ENCODE assay signal across 26 mouse cellular contexts in genomic region chr9:51165312-51166180, GRCm38 (mm10). TPM values are rescaled to one million over a fixed set of nuclear protein-coding genes. Genes with fewer than 3 reads are reported as not detected.
DNase-seq lines count a peak whose midpoint lies in the region; ATAC-seq and TF ChIP-seq lines count a peak whose summit lies in the region.
"Had no signal": no experiment of that assay in that cellular context is flagged by ENCODE, and none has a peak within 500 bp of the region (broad histone marks: within the 10 kb centered on the region; RNA-seq: fewer than 3 reads in every experiment).

Gm32742 (minus strand) TSS chr9:51165517.

- DNase-seq in stomach, postnatal 0 days (ENCODE audit: low spot score): no peak
- peak; percentile 56 for DNase-seq in brain, embryonic 14.5 days (ENCODE audit: low read depth)
- DNase-seq in layer of hippocampus, adult 2 months (ENCODE audit: low spot score in 2 of 2): no peak
- DNase-seq: adrenal gland, postnatal 10 days; cerebellum, adult 11 months; gastrocnemius, postnatal 36 days; kidney, postnatal 36 days; lung, postnatal 14 days; right cerebral cortex, postnatal 25 days had no signal

- no peak for TF ChIP-seq EP300 in stomach, postnatal 0 days (optimal IDR thresholded peaks at IDR 0.05)

- H3K36me3 ChIP-seq in heart, embryonic 15.5 days: no peaks in the 10 kb centered on the region
- no peaks in the 10 kb centered on the region for H3K36me3 ChIP-seq in heart, embryonic 11.5 days (ENCODE audit: control insufficient read depth, insufficient read depth, low read length)
- H3K36me3 ChIP-seq in stomach, embryonic 16.5 days (ENCODE audit: control insufficient read depth, insufficient read depth, low read length): no peaks in the 10 kb centered on the region
- H3K36me3 ChIP-seq in stomach, postnatal 0 days (ENCODE audit: control insufficient read depth, insufficient read depth, low read length): no peaks in the 10 kb centered on the region
- no peaks in the 10 kb centered on the region for H3K36me3 ChIP-seq in myocyte (ENCODE audit: control insufficient read depth, insufficient read depth)
- H3K36me3 ChIP-seq: embryonic facial prominence, embryonic 12.5 days; forebrain, embryonic 15.5 days; heart, embryonic 10.5 days; hindbrain, embryonic 15.5 days had no signal

- H3K9me3 ChIP-seq in heart, embryonic 15.5 days (replicated peaks): no peaks in the 10 kb centered on the region
- H3K9me3 ChIP-seq in heart, embryonic 11.5 days (replicated peaks; ENCODE audit: control insufficient read depth, low read length): no peaks in the 10 kb centered on the region
- no peaks in the 10 kb centered on the region for H3K9me3 ChIP-seq in stomach, embryonic 16.5 days (replicated peaks; ENCODE audit: control insufficient read depth, low read length)
- H3K9me3 ChIP-seq in stomach, postnatal 0 days (ENCODE audit: control insufficient read depth, low read length): no peaks in the 10 kb centered on the region
- H3K9me3 ChIP-seq: embryonic facial prominence, embryonic 12.5 days; forebrain, embryonic 15.5 days; heart, embryonic 10.5 days; hindbrain, embryonic 15.5 days had no signal

- no peak for TF ChIP-seq CTCF in stomach, postnatal 0 days (IDR thresholded peaks at IDR 0.05; ENCODE audit: low read depth)
- no peak for TF ChIP-seq CTCF in brain, embryonic 14.5 days (IDR thresholded peaks at IDR 0.05; ENCODE audit: borderline replicate concordance, extremely low read depth, insufficient read depth, insufficient read length)
- TF ChIP-seq CTCF in layer of hippocampus, adult 2 months (conservative IDR thresholded peaks at IDR 0.05): no peak

- H3K4me3 ChIP-seq in heart, embryonic 15.5 days: no peak within 1 kb of the TSS
- no peak within 1 kb of the TSS for H3K4me3 ChIP-seq in heart, embryonic 11.5 days (ENCODE audit: low read depth, low read length)
- no peak within 1 kb of the TSS for H3K4me3 ChIP-seq in stomach, embryonic 16.5 days (replicated peaks; ENCODE audit: low read length)
- H3K4me3 ChIP-seq in stomach, postnatal 0 days (ENCODE audit: low read depth, low read length): no peak within 1 kb of the TSS
- no peak within 1 kb of the TSS for H3K4me3 ChIP-seq in myocyte
- no peak within 1 kb of the TSS for H3K4me3 ChIP-seq in layer of hippocampus, adult 2 months
- H3K4me3 ChIP-seq: embryonic facial prominence, embryonic 12.5 days; erythroblast, embryonic 14.5 days; forebrain, embryonic 15.5 days; heart, embryonic 10.5 days; hindbrain, embryonic 15.5 days had no signal

- 0 out of 2 replicates have a peak within 1 kb of the TSS, but pooled peaks have one; percentile 7 for H3K4me2 ChIP-seq in heart, embryonic 15.5 days
- no peak within 1 kb of the TSS for H3K4me2 ChIP-seq in heart, embryonic 11.5 days
- no peak within 1 kb of the TSS for H3K4me2 ChIP-seq in stomach, embryonic 16.5 days (ENCODE audit: low read depth, low read length)
- no peak within 1 kb of the TSS for H3K4me2 ChIP-seq in stomach, postnatal 0 days (replicated peaks; ENCODE audit: low read depth)
- peak within 1 kb of the TSS; percentile 57 for H3K4me2 ChIP-seq in myocyte (ENCODE audit: low read depth)
- H3K4me2 ChIP-seq: embryonic facial prominence, embryonic 12.5 days; forebrain, embryonic 15.5 days; hindbrain, embryonic 15.5 days had no signal

- H3K9ac ChIP-seq in heart, embryonic 15.5 days: no peak within 1 kb of the TSS
- no peak within 1 kb of the TSS for H3K9ac ChIP-seq in heart, embryonic 11.5 days (ENCODE audit: low read depth, low read length)
- peak within 1 kb of the TSS; percentile 23; the same call in 1 of the 2 replicates for H3K9ac ChIP-seq in stomach, embryonic 16.5 days (ENCODE audit: low read length)
- H3K9ac ChIP-seq in stomach, postnatal 0 days (ENCODE audit: low read length): no peak within 1 kb of the TSS
- H3K9ac ChIP-seq: embryonic facial prominence, embryonic 12.5 days; forebrain, embryonic 15.5 days; hindbrain, embryonic 15.5 days had no signal

- H3K27me3 ChIP-seq in heart, embryonic 15.5 days: peaks cover 8% of the 10 kb centered on the region
- no peaks in the 10 kb centered on the region for H3K27me3 ChIP-seq in heart, embryonic 11.5 days (ENCODE audit: control insufficient read depth, insufficient read depth, low read length)
- no peaks in the 10 kb centered on the region for H3K27me3 ChIP-seq in stomach, embryonic 16.5 days (ENCODE audit: control insufficient read depth, insufficient read depth, low read length)
- no peaks in the 10 kb centered on the region for H3K27me3 ChIP-seq in stomach, postnatal 0 days (ENCODE audit: control insufficient read depth, insufficient read depth, low read length)
- peaks cover 4% of the 10 kb centered on the region for H3K27me3 ChIP-seq in myocyte (ENCODE audit: control insufficient read depth, insufficient read depth, insufficient read length)
- H3K27me3 ChIP-seq: forebrain, embryonic 15.5 days; hindbrain, embryonic 15.5 days had no signal

- H3K4me1 ChIP-seq in heart, embryonic 15.5 days (replicated peaks): no peaks in the 10 kb centered on the region
- H3K4me1 ChIP-seq in heart, embryonic 11.5 days (ENCODE audit: control insufficient read depth, insufficient read depth, low read length): no peaks in the 10 kb centered on the region
- 0 out of 2 replicates have a peak, but pooled peaks cover 2% of the 10 kb centered on the region for H3K4me1 ChIP-seq in stomach, embryonic 16.5 days (ENCODE audit: control insufficient read depth, insufficient read depth, low read length)
- H3K4me1 ChIP-seq in stomach, postnatal 0 days (replicated peaks; ENCODE audit: control insufficient read depth, insufficient read depth): 0 out of 2 replicates have a peak, but pooled peaks cover 3% of the 10 kb centered on the region
- H3K4me1 ChIP-seq: hindbrain, embryonic 15.5 days had no signal

- no peak for ATAC-seq in heart, embryonic 15.5 days (replicated peaks; ENCODE audit: insufficient number of reproducible peaks, insufficient read depth, low FRiP score, low read depth)
- ATAC-seq in heart, embryonic 11.5 days (replicated peaks; ENCODE audit: insufficient number of reproducible peaks, low FRiP score, low TSS enrichment): no peak
- no peak for ATAC-seq in stomach, embryonic 16.5 days (ENCODE audit: insufficient read depth, low FRiP score)
- ATAC-seq in stomach, postnatal 0 days (ENCODE audit: low FRiP score, low TSS enrichment): no peak
- ATAC-seq: forebrain, embryonic 15.5 days; intestine, embryonic 16.5 days; midbrain, embryonic 16.5 days; Patski had no signal

- 45% methylated on average over 6 of the region's 6 CpGs for WGBS in heart, embryonic 15.5 days
- WGBS in heart, embryonic 11.5 days (ENCODE audit: insufficient replicate concordance): 47% methylated on average over 6 of the region's 6 CpGs
- WGBS in stomach, embryonic 16.5 days: 29% methylated on average over 6 of the region's 6 CpGs
- WGBS in stomach, postnatal 0 days: 23% methylated on average over 6 of the region's 6 CpGs

- no peaks in the 10 kb centered on the region for H3K79me2 ChIP-seq in myocyte (ENCODE audit: control insufficient read depth, insufficient read depth)

- TF ChIP-seq POLR2A in brain, embryonic 14.5 days (IDR thresholded peaks at IDR 0.05; ENCODE audit: borderline replicate concordance, extremely low read depth, insufficient read depth, insufficient read length, poor library complexity, severe bottlenecking): no peak
- TF ChIP-seq POLR2A in myocyte (IDR thresholded peaks at IDR 0.05; ENCODE audit: insufficient read length, low read depth): peak; percentile 38

- H3ac ChIP-seq in myocyte (ENCODE audit: control insufficient read depth, insufficient read length): no peak within 1 kb of the TSS

- H3K27ac ChIP-seq in heart, embryonic 15.5 days: no peak within 1 kb of the TSS
- no peak within 1 kb of the TSS for H3K27ac ChIP-seq in heart, embryonic 11.5 days (ENCODE audit: low read depth, low read length)
- no peak within 1 kb of the TSS for H3K27ac ChIP-seq in stomach, embryonic 16.5 days (ENCODE audit: low read length)
- no peak within 1 kb of the TSS for H3K27ac ChIP-seq in stomach, postnatal 0 days (replicated peaks)
- H3K27ac ChIP-seq in layer of hippocampus, adult 2 months: no peak within 1 kb of the TSS
- H3K27ac ChIP-seq: embryonic facial prominence, embryonic 12.5 days; forebrain, embryonic 15.5 days; heart, embryonic 10.5 days; hindbrain, embryonic 15.5 days had no signal

TF ChIP-seq in myocyte, 11 proteins besides CTCF, POLR2A, EP300 and RAD21:
- TF ChIP-seq MYOD1 (IDR thresholded peaks at IDR 0.05; ENCODE audit: control insufficient read depth in 1 of 3, insufficient read length in 2 of 3, low read depth in 2 of 3): peak in 2 of 3 experiments; percentile 61 to 80
- TF ChIP-seq TCF12 (IDR thresholded peaks at IDR 0.05; ENCODE audit: insufficient read depth, poor library complexity, severe bottlenecking): no peak
- TF ChIP-seq MAX (IDR thresholded peaks at IDR 0.05; ENCODE audit: low read depth): no peak
- TF ChIP-seq POLR2AphosphoS2 (IDR thresholded peaks at IDR 0.05; ENCODE audit: insufficient read length, low read depth): peak; percentile 40
- peak in 2 of 3 experiments; percentile 8 to 52 for TF ChIP-seq MYOG (IDR thresholded peaks at IDR 0.05; ENCODE audit: control insufficient read depth in 1 of 3, insufficient read depth in 1 of 3, insufficient read length in 2 of 3, low read depth in 2 of 3)
- no peak for TF ChIP-seq REST (IDR thresholded peaks at IDR 0.05; ENCODE audit: insufficient read depth, insufficient read length)
- TF ChIP-seq SRF (IDR thresholded peaks at IDR 0.05; ENCODE audit: control insufficient read depth, insufficient read length, low read depth): no peak

RNA-seq across cellular contexts. Expression of gene Gm32742, which starts in this region (rescaled TPM):
- polyA plus RNA-seq in heart, embryonic 15.5 days (2015; fragmentation: Nextera tagmentation; extraction: Ambion mirVana): 0.03 and 0.24 TPM in 2 replicates
- polyA plus RNA-seq in heart, embryonic 11.5 days (2014; fragmentation: Nextera tagmentation; extraction: Ambion mirVana): 0.03 TPM in 1 of 2 replicates, not detected in the other
- polyA plus RNA-seq in stomach, embryonic 16.5 days (2015; fragmentation: Nextera tagmentation; extraction: Ambion mirVana): 0.06 and 0.10 TPM in 2 replicates
- 0.06 and 0.08 TPM in 2 replicates for polyA plus RNA-seq in stomach, postnatal 0 days (2015; fragmentation: Nextera tagmentation; extraction: Ambion mirVana)
- polyA plus RNA-seq in brain, embryonic 14.5 days (2012; rRNA removed): 0.01 and 0.04 TPM in 2 replicates
- 0.22 TPM for polyA plus RNA-seq in myocyte (2012; fragmentation: generic; extraction: Trizol)
- total RNA-seq in layer of hippocampus, adult 2 months (2021): not detected
- total RNA-seq: adrenal gland, postnatal 10 days; gastrocnemius, postnatal 36 days; heart, postnatal 25 days; layer of hippocampus, postnatal 25 days; left cerebral cortex, postnatal 14 days had no signal
- polyA plus RNA-seq: erythroblast, embryonic 14.5 days; forebrain, embryonic 15.5 days; heart, embryonic 10.5 days; hindbrain, embryonic 15.5 days; kidney, embryonic 14.5 days; liver, embryonic 16.5 days had no signal

Comparison
In these comparisons a context has a peak if more than half of its experiments do, and no peak if none do; other contexts are left out.
1. H3K4me2 ChIP-seq: peak in heart, embryonic 15.5 days (single experiment) and myocyte (single experiment); none in heart, embryonic 11.5 days (single experiment), stomach, embryonic 16.5 days (single experiment) and stomach, postnatal 0 days (single experiment).
2. Peak in DNase-seq in brain, embryonic 14.5 days; RNA of the gene not detected or under 1 TPM.